Mouse (Mus musculus): Measurements from ENCODE around the gene Slc17a7. TPM values are rescaled to one million over a fixed set of nuclear protein-coding genes. Genes with fewer than 3 reads are reported as not detected.

Gene Slc17a7
- polyA plus RNA-seq, 1 experiment: 0.02 TPM

- H3K27me3 ChIP-seq (ENCODE audit: control insufficient read depth): peaks cover 98% of the 10 kb centered on the region
- H3K9me3 ChIP-seq (ENCODE audit: control insufficient read depth, low read length): peaks cover 4% of the 10 kb centered on the region; the same call in 1 of the 2 replicates
- peaks cover 21% of the 10 kb centered on the region for H3K4me1 ChIP-seq (ENCODE audit: control insufficient read depth)
- no peaks in the 10 kb centered on the region for H3K36me3 ChIP-seq (ENCODE audit: control insufficient read depth)
- no peak overlapping the region for H3K4me3 ChIP-seq (replicated peaks)
- TF ChIP-seq TAL1 (IDR thresholded peaks at IDR 0.05; ENCODE audit: low read length) (no peak), GATA1 (IDR thresholded peaks at IDR 0.05; ENCODE audit: low read length) (no peak)
Measured at GRCm38 (mm10) chr7:45178550-45178949, 14.8 kb downstream of the Slc17a7 start.

GRCm38 (mm10) chr7:45179469-45179868 lies 15.7 kb downstream of the Slc17a7 start, which contains the start of gene Gfy:
Gene Gfy, minus strand, starts transcription at chr7:45179569.
- no peak within 1 kb of the TSS for H3K4me3 ChIP-seq (replicated peaks)
- peaks cover 100% of the 10 kb centered on the region for H3K27me3 ChIP-seq (ENCODE audit: control insufficient read depth)
- TF ChIP-seq TAL1 (IDR thresholded peaks at IDR 0.05; ENCODE audit: low read length) (no peak), GATA1 (IDR thresholded peaks at IDR 0.05; ENCODE audit: low read length) (no peak)
- no peaks in the 10 kb centered on the region for H3K36me3 ChIP-seq (ENCODE audit: control insufficient read depth)
- H3K9me3 ChIP-seq (ENCODE audit: control insufficient read depth, low read length): peaks cover 4% of the 10 kb centered on the region; the same call in 1 of the 2 replicates
- H3K4me1 ChIP-seq (ENCODE audit: control insufficient read depth): peaks cover 21% of the 10 kb centered on the region

GRCm38 (mm10) chr7:45180896-45181477 lies 17.2 kb downstream of the Slc17a7 start, which contains the start of gene Pth2:
Gene Pth2, plus strand, starts transcription at chr7:45180995.
- Histone ChIP-seq H3K4me3 (replicated peaks) (peak within 1 kb of the TSS; percentile 53), H3K27me3 (ENCODE audit: control insufficient read depth) (peaks cover 100% of the 10 kb centered on the region), H3K9me3 (ENCODE audit: control insufficient read depth, low read length) (peaks cover 2% of the 10 kb centered on the region; the same call in 1 of the 2 replicates), H3K36me3 (ENCODE audit: control insufficient read depth) (no peaks in the 10 kb centered on the region), H3K4me1 (ENCODE audit: control insufficient read depth) (peaks cover 21% of the 10 kb centered on the region)
- no peak for TF ChIP-seq TAL1 (IDR thresholded peaks at IDR 0.05; ENCODE audit: low read length)
- TF ChIP-seq GATA1 (IDR thresholded peaks at IDR 0.05; ENCODE audit: low read length): no peak

GRCm38 (mm10) chr7:45181540-45181939 lies 17.8 kb downstream of the Slc17a7 start:
- TF ChIP-seq TAL1 (IDR thresholded peaks at IDR 0.05; ENCODE audit: low read length) (no peak), GATA1 (IDR thresholded peaks at IDR 0.05; ENCODE audit: low read length) (no peak)
- peaks cover 100% of the 10 kb centered on the region for H3K27me3 ChIP-seq (ENCODE audit: control insufficient read depth)
- peaks cover 2% of the 10 kb centered on the region; the same call in 1 of the 2 replicates for H3K9me3 ChIP-seq (ENCODE audit: control insufficient read depth, low read length)
- peaks cover 21% of the 10 kb centered on the region for H3K4me1 ChIP-seq (ENCODE audit: control insufficient read depth)
- no peaks in the 10 kb centered on the region for H3K36me3 ChIP-seq (ENCODE audit: control insufficient read depth)
- H3K4me3 ChIP-seq (replicated peaks): peak overlapping the region; percentile 53

- peaks cover 2% of the 10 kb centered on the region; the same call in 1 of the 2 replicates for H3K9me3 ChIP-seq (ENCODE audit: control insufficient read depth, low read length)
- peak overlapping the region; percentile 53 for H3K4me3 ChIP-seq (replicated peaks)
- H3K4me1 ChIP-seq (ENCODE audit: control insufficient read depth): peaks cover 21% of the 10 kb centered on the region
- TF ChIP-seq GATA1 (IDR thresholded peaks at IDR 0.05; ENCODE audit: low read length): no peak
- TF ChIP-seq TAL1 (IDR thresholded peaks at IDR 0.05; ENCODE audit: low read length): no peak
- peaks cover 100% of the 10 kb centered on the region for H3K27me3 ChIP-seq (ENCODE audit: control insufficient read depth)
- H3K36me3 ChIP-seq (ENCODE audit: control insufficient read depth): no peaks in the 10 kb centered on the region
Measured at GRCm38 (mm10) chr7:45182199-45182601, 18.5 kb downstream of the Slc17a7 start.

GRCm38 (mm10) chr7:45182606-45183005 lies 18.9 kb downstream of the Slc17a7 start:
- Histone ChIP-seq H3K4me3 (replicated peaks) (peak overlapping the region; percentile 53), H3K27me3 (ENCODE audit: control insufficient read depth) (peaks cover 97% of the 10 kb centered on the region), H3K36me3 (ENCODE audit: control insufficient read depth) (no peaks in the 10 kb centered on the region), H3K9me3 (ENCODE audit: control insufficient read depth, low read length) (no peaks in the 10 kb centered on the region), H3K4me1 (ENCODE audit: control insufficient read depth) (peaks cover 21% of the 10 kb centered on the region)
- TF ChIP-seq TAL1 (IDR thresholded peaks at IDR 0.05; ENCODE audit: low read length): no peak
- no peak for TF ChIP-seq GATA1 (IDR thresholded peaks at IDR 0.05; ENCODE audit: low read length)

GRCm38 (mm10) chr7:45183672-45184071 lies 19.9 kb downstream of the Slc17a7 start:
- Histone ChIP-seq H3K4me3 (replicated peaks) (no peak overlapping the region), H3K9me3 (ENCODE audit: control insufficient read depth, low read length) (no peaks in the 10 kb centered on the region), H3K36me3 (ENCODE audit: control insufficient read depth) (no peaks in the 10 kb centered on the region), H3K27me3 (ENCODE audit: control insufficient read depth) (peaks cover 96% of the 10 kb centered on the region), H3K4me1 (ENCODE audit: control insufficient read depth) (peaks cover 18% of the 10 kb centered on the region)
- TF ChIP-seq TAL1 (IDR thresholded peaks at IDR 0.05; ENCODE audit: low read length) (no peak), GATA1 (IDR thresholded peaks at IDR 0.05; ENCODE audit: low read length) (no peak)

GRCm38 (mm10) chr7:45185921-45186320 lies 22.2 kb downstream of the Slc17a7 start:
- Histone ChIP-seq H3K36me3 (ENCODE audit: control insufficient read depth) (no peaks in the 10 kb centered on the region), H3K4me3 (replicated peaks) (no peak overlapping the region), H3K27me3 (ENCODE audit: control insufficient read depth) (peaks cover 95% of the 10 kb centered on the region), H3K9me3 (ENCODE audit: control insufficient read depth, low read length) (no peaks in the 10 kb centered on the region), H3K4me1 (ENCODE audit: control insufficient read depth) (peaks cover 18% of the 10 kb centered on the region)
- no peak for TF ChIP-seq GATA1 (IDR thresholded peaks at IDR 0.05; ENCODE audit: low read length)
- TF ChIP-seq TAL1 (IDR thresholded peaks at IDR 0.05; ENCODE audit: low read length): no peak

- Histone ChIP-seq H3K36me3 (ENCODE audit: control insufficient read depth) (no peaks in the 10 kb centered on the region), H3K4me1 (ENCODE audit: control insufficient read depth) (no peaks in the 10 kb centered on the region), H3K27me3 (ENCODE audit: control insufficient read depth) (peaks cover 77% of the 10 kb centered on the region), H3K4me3 (replicated peaks) (no peak overlapping the region), H3K9me3 (ENCODE audit: control insufficient read depth, low read length) (no peaks in the 10 kb centered on the region)
- TF ChIP-seq GATA1 (IDR thresholded peaks at IDR 0.05; ENCODE audit: low read length) (no peak), TAL1 (IDR thresholded peaks at IDR 0.05; ENCODE audit: low read length) (no peak)
Measured at GRCm38 (mm10) chr7:45189600-45189999, 25.9 kb downstream of the Slc17a7 start.
